Mouse (Mus musculus) cortical plate, adult 2 months (tissue): ENCODE data around the gene Cep19. TPM values are rescaled to one million over a fixed set of nuclear protein-coding genes. Genes with fewer than 3 reads are reported as not detected.

Experiments
- H3K27ac ChIP-seq: fragments of 200-500 bp; 2 replicates; pipeline ENCODE4 v1.5.1; 2012; ENCODE audit warnings: low read length, control low read depth, inconsistent platforms; ENCODE audit not compliant: insufficient read depth
- H3K4me1 ChIP-seq: fragments of 200-500 bp; 2 replicates; pipeline ENCODE4 v1.6.1; 2011; ENCODE audit warnings: low read length; ENCODE audit not compliant: control insufficient read depth, insufficient read depth
- H3K4me3 ChIP-seq: fragments of 200-500 bp; 2 replicates; pipeline ENCODE4 v1.5.1; 2011; ENCODE audit warnings: mild to moderate bottlenecking, low read length, control low read depth; ENCODE audit not compliant: insufficient read depth
- CTCF ChIP-seq: fragments of 200-500 bp; IDR thresholded peaks from 2 replicates; pipeline ENCODE4 v1.5.1; 2011; ENCODE audit warnings: mild to moderate bottlenecking, control low read depth, low read length; ENCODE audit not compliant: insufficient read depth; ENCODE audit errors: extremely low read depth
- POLR2A ChIP-seq: fragments of 200-500 bp; IDR thresholded peaks from 2 replicates; pipeline ENCODE4 v1.6.1; 2011; ENCODE audit warnings: mild to moderate bottlenecking, low read length, control low read depth; ENCODE audit not compliant: insufficient read depth; ENCODE audit errors: extremely low read depth
- polyA plus RNA-seq: library from polyadenylated mRNA; depleted of rRNA; stranded (reverse); fragments of >200 nt; gene quantifications from 2 replicates; pipeline ENCODE4 v1.2.3, GENCODE M21; 2012; rRNA removed

The Cep19 gene
- polyA plus RNA-seq, 1 experiment, result 61.7 TPM

DNA sequence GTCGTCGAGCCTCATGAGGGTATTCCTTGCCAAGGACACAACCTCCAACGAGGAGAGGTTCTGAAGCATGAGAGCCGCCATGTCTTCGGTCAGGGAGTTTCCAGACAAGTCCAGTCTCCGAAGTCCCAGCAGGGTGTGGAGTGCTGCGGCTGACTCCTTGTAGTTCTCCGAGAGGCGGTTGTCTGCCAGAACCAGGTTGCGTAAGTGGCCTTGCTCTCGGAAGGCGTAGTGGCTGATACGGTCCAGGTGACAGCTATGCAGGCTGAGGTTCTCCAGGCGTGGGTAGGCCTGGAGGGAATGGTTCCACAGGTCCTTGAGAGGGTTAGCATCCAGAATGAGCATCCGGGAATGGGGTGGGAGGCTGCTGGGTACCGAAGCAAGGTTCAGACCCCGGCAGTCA is 45.0 kb downstream of the Cep19 start:
- no peak for TF ChIP-seq POLR2A
- TF ChIP-seq CTCF, result no peak
- Histone ChIP-seq H3K4me1 (no peaks in the 10 kb centered on the region), H3K4me3 (no peak overlapping the region), H3K27ac (no peak overlapping the region)

DNA sequence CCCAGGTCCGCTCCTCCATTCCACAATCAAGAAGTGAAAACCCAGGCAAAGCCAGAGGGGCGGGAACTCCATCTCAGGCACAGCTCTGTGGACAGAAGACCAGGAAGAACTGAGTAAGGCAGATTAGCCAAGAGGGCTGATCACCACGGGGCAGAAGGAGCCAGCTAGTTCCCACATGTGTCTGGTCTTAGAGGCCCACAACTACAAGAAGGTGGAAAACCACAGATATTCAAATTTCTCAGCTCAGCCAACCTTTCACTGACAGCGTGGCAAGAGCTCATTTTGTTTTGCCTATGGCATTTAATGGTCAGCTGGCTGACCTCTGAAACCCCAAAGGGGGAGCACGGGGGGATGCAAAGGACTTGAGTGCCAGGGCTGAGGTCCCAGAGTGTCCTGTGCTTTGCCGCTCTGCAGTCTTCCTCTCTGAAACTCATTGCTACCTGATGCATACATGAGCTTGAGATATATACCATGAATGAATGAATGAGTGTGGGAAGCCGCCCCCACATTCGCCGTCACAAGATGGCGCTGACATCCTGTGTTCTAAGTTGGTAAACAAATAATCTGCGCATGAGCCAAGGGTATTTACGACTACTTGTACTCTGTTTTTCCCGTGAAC is 48.1 kb downstream of the Cep19 start:
- H3K4me1 ChIP-seq, result no peaks in the 10 kb centered on the region
- TF ChIP-seq POLR2A (no peak), CTCF (no peak)
- H3K27ac ChIP-seq, result no peak overlapping the region
- H3K4me3 ChIP-seq, result no peak overlapping the region

DNA sequence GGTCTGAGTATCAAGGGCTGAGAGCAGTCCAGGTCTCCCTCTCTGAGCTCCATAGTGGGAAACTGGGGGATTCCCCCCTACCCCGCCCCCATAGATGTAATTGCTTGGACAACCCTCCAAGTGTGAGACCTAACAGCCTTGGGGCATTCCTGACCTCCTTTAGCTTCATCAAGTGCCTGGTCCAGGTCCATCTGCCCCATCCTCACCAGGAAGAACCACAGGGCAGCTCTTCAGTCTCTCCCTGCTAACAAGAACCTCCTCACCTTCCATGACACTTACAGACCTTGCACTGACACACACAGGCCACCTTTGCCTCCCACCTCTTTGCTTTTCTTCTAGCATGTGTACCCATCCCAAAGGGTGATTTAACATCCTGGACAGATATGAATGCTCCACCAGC is 54.4 kb downstream of the Cep19 start:
- no peak for TF ChIP-seq POLR2A
- no peak for TF ChIP-seq CTCF
- Histone ChIP-seq H3K27ac (0 out of 2 replicates have a peak overlapping the region, but pooled peaks have one; percentile 8), H3K4me1 (peaks cover 5% of the 10 kb centered on the region; the same call in 1 of the 2 replicates), H3K4me3 (no peak overlapping the region)

DNA sequence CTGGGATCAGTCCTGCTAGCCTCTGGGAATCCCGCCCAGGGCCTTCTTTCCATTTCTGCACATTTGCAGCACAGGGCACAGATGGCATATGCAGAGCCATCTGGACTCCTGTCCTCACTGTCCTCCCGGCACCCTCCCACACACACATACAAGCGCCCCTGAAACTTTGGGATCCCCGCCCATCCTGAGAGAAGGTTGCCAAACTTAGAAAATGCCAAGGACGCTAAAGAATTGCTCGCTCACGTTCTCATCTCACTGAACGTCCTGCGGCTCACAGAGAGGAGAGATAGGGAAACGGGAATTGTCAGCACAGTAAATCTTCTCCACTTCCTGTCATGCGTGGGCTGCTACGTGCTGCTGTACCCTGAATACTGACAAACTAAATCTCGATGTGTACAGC is 54.8 kb downstream of the Cep19 start:
- H3K4me1 ChIP-seq, result peaks cover 5% of the 10 kb centered on the region; the same call in 1 of the 2 replicates
- no peak for TF ChIP-seq CTCF
- no peak for TF ChIP-seq POLR2A
- no peak overlapping the region for H3K27ac ChIP-seq
- H3K4me3 ChIP-seq, result no peak overlapping the region

DNA sequence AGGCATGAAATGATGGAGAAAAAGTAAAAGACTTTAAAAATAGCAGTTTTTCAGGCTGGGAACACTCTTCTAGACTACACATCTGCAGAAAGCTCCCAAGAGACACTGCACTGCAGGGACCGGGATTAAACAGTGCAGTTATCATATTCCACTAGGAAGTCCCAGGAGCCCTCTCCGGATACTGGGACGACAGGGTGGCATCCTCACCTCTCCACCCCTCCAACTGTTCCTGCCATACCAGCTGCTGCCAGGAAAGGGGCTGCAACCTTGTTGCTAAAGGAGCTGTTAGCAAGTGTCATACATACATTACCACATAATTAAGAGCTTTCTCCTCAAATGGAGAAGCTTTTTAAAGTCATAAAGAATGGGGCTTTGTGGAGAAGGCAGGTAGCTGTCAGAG is 57.1 kb downstream of the Cep19 start:
- no peak for TF ChIP-seq CTCF
- no peak for TF ChIP-seq POLR2A
- Histone ChIP-seq H3K27ac (no peak overlapping the region), H3K4me3 (no peak overlapping the region), H3K4me1 (peaks cover 5% of the 10 kb centered on the region; the same call in 1 of the 2 replicates)

DNA sequence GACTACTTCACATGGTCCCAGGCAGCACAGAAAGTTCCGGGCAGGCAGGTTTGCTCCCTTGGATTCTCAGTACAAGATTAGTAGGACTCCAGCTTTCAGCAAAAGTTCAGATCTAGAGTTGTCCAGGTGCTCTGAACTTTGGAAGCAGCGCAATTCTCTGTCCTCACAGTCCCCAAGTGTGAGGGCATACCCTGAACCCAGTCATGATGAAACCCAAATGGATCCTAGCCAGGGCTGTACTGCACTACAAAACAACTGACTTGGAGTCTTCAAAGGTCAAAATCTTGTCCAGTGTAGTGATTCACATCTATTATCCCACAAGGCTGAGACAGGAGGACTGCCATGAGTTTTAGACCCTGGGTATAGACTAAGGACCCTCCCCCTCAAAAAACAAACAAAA is 57.8 kb downstream of the Cep19 start:
- Histone ChIP-seq H3K4me3 (no peak overlapping the region), H3K27ac (no peak overlapping the region), H3K4me1 (peaks cover 5% of the 10 kb centered on the region; the same call in 1 of the 2 replicates)
- TF ChIP-seq POLR2A (no peak), CTCF (no peak)

Other genes with a start within 250 kb of the Cep19 start
- 0.46 and 0.79 TPM in 2 replicates for gene Meltf, start 221.0 kb upstream of the Cep19 start, polyA plus RNA-seq
- 24.6 and 25.4 TPM in 2 replicates for gene Pigz, start 165.9 kb upstream of the Cep19 start, polyA plus RNA-seq
- gene 0610012G03Rik, start 151.3 kb upstream of the Cep19 start, polyA plus RNA-seq, result 73.3 and 76.0 TPM in 2 replicates
- 75.7 and 95.2 TPM in 2 replicates for gene Ncbp2, start 151.3 kb upstream of the Cep19 start, polyA plus RNA-seq
- 22.0 and 23.2 TPM in 2 replicates for gene Senp5, start 96.5 kb upstream of the Cep19 start, polyA plus RNA-seq
- 15.7 and 17.7 TPM in 2 replicates for gene Pak2, start 20.5 kb upstream of the Cep19 start, polyA plus RNA-seq
- 27.9 and 32.6 TPM in 2 replicates for gene Pigx, start 60 bp upstream of the Cep19 start, polyA plus RNA-seq
- gene Nrros, start 65.8 kb downstream of the Cep19 start, polyA plus RNA-seq, result 5.6 and 6.5 TPM in 2 replicates
- gene Bex6, start 80.0 kb downstream of the Cep19 start, polyA plus RNA-seq, result not detected in 2 replicates
- 24.8 and 27.0 TPM in 2 replicates for gene Fbxo45, start 147.4 kb downstream of the Cep19 start, polyA plus RNA-seq
- gene Wdr53, start 147.4 kb downstream of the Cep19 start, polyA plus RNA-seq, result 11.1 and 11.7 TPM in 2 replicates
- 0.27 and 0.32 TPM in 2 replicates for gene Smco1, start 171.7 kb downstream of the Cep19 start, polyA plus RNA-seq
- gene Rnf168, start 177.7 kb downstream of the Cep19 start, polyA plus RNA-seq, result 15.2 and 16.4 TPM in 2 replicates
- 16.1 and 17.1 TPM in 2 replicates for gene Ubxn7, start 232.5 kb downstream of the Cep19 start, polyA plus RNA-seq